Mouse (Mus musculus): ENCODE data around the gene Guk1. TPM values are rescaled to one million over a fixed set of nuclear protein-coding genes. Genes with fewer than 3 reads are reported as not detected.

The Guk1 gene
- polyA plus RNA-seq, 1 experiment = 287 TPM

GRCm38 (mm10) chr11:59155900-59156299, 36.1 kb downstream of the Guk1 start:
- H3K27ac ChIP-seq (ENCODE audit: insufficient read depth, low read length) = no peak overlapping the region
- no peaks in the 10 kb centered on the region for H3K4me1 ChIP-seq (ENCODE audit: control insufficient read depth, insufficient read depth, low read length)
- TF ChIP-seq POLR2A (IDR thresholded peaks at IDR 0.05; ENCODE audit: extremely low read depth, insufficient read depth, low read length) (no peak), CTCF (IDR thresholded peaks at IDR 0.05; ENCODE audit: extremely low read depth, insufficient read depth, low read length) (no peak)

GRCm38 (mm10) chr11:59154220-59154619, 37.8 kb downstream of the Guk1 start:
- no peak for TF ChIP-seq POLR2A (IDR thresholded peaks at IDR 0.05; ENCODE audit: extremely low read depth, insufficient read depth, low read length)
- TF ChIP-seq CTCF (IDR thresholded peaks at IDR 0.05; ENCODE audit: extremely low read depth, insufficient read depth, low read length) = no peak
- Histone ChIP-seq H3K27ac (ENCODE audit: insufficient read depth, low read length) (no peak overlapping the region), H3K4me1 (ENCODE audit: control insufficient read depth, insufficient read depth, low read length) (no peaks in the 10 kb centered on the region), H3K4me3 (ENCODE audit: insufficient read depth, low read length) (no peak overlapping the region)

More at GRCm38 (mm10) chr11:59155900-59156299, 36.1 kb downstream of the Guk1 start:
- H3K4me3 ChIP-seq (ENCODE audit: insufficient read depth, low read length) = no peak overlapping the region

- no peak overlapping the region for H3K27ac ChIP-seq (ENCODE audit: insufficient read depth, low read length)
- H3K4me1 ChIP-seq (ENCODE audit: control insufficient read depth, insufficient read depth, low read length) = peaks cover 1% of the 10 kb centered on the region; the same call in 1 of the 2 replicates
- TF ChIP-seq CTCF (IDR thresholded peaks at IDR 0.05; ENCODE audit: extremely low read depth, insufficient read depth, low read length) = 0 out of 2 replicates have a peak, but pooled peaks have one; percentile 7
- TF ChIP-seq POLR2A (IDR thresholded peaks at IDR 0.05; ENCODE audit: extremely low read depth, insufficient read depth, low read length) = no peak
- H3K4me3 ChIP-seq (ENCODE audit: insufficient read depth, low read length) = no peak overlapping the region
Observed at GRCm38 (mm10) chr11:59151729-59152128, 40.3 kb downstream of the Guk1 start.

- TF ChIP-seq CTCF (IDR thresholded peaks at IDR 0.05; ENCODE audit: extremely low read depth, insufficient read depth, low read length) = no peak
- TF ChIP-seq POLR2A (IDR thresholded peaks at IDR 0.05; ENCODE audit: extremely low read depth, insufficient read depth, low read length) = no peak
- H3K4me3 ChIP-seq (ENCODE audit: insufficient read depth, low read length) = no peak overlapping the region
- H3K27ac ChIP-seq (ENCODE audit: insufficient read depth, low read length) = no peak overlapping the region
- peaks cover 1% of the 10 kb centered on the region; the same call in 1 of the 2 replicates for H3K4me1 ChIP-seq (ENCODE audit: control insufficient read depth, insufficient read depth, low read length)
Observed at GRCm38 (mm10) chr11:59149302-59149701, 42.7 kb downstream of the Guk1 start.

GRCm38 (mm10) chr11:59142962-59143361, 49.0 kb downstream of the Guk1 start:
- H3K4me3 ChIP-seq (ENCODE audit: insufficient read depth, low read length) = no peak overlapping the region
- H3K27ac ChIP-seq (ENCODE audit: insufficient read depth, low read length) = no peak overlapping the region
- H3K4me1 ChIP-seq (ENCODE audit: control insufficient read depth, insufficient read depth, low read length) = peaks cover 1% of the 10 kb centered on the region; the same call in 1 of the 2 replicates
- no peak for TF ChIP-seq POLR2A (IDR thresholded peaks at IDR 0.05; ENCODE audit: extremely low read depth, insufficient read depth, low read length)
- no peak for TF ChIP-seq CTCF (IDR thresholded peaks at IDR 0.05; ENCODE audit: extremely low read depth, insufficient read depth, low read length)

GRCm38 (mm10) chr11:59141772-59142370, 50.1 kb downstream of the Guk1 start:
- no peaks in the 10 kb centered on the region for H3K4me1 ChIP-seq (ENCODE audit: control insufficient read depth, insufficient read depth, low read length)
- H3K27ac ChIP-seq (ENCODE audit: insufficient read depth, low read length) = no peak overlapping the region
- no peak overlapping the region for H3K4me3 ChIP-seq (ENCODE audit: insufficient read depth, low read length)
- TF ChIP-seq POLR2A (IDR thresholded peaks at IDR 0.05; ENCODE audit: extremely low read depth, insufficient read depth, low read length) (no peak), CTCF (IDR thresholded peaks at IDR 0.05; ENCODE audit: extremely low read depth, insufficient read depth, low read length) (no peak)

- no peak overlapping the region for H3K4me3 ChIP-seq (ENCODE audit: insufficient read depth, low read length)
- no peak overlapping the region for H3K27ac ChIP-seq (ENCODE audit: insufficient read depth, low read length)
- no peaks in the 10 kb centered on the region for H3K4me1 ChIP-seq (ENCODE audit: control insufficient read depth, insufficient read depth, low read length)
- TF ChIP-seq CTCF (IDR thresholded peaks at IDR 0.05; ENCODE audit: extremely low read depth, insufficient read depth, low read length) = no peak
- no peak for TF ChIP-seq POLR2A (IDR thresholded peaks at IDR 0.05; ENCODE audit: extremely low read depth, insufficient read depth, low read length)
Observed at GRCm38 (mm10) chr11:59138537-59139486, 53.2 kb downstream of the Guk1 start.

- Histone ChIP-seq H3K27ac (ENCODE audit: insufficient read depth, low read length) (no peak overlapping the region), H3K4me1 (ENCODE audit: control insufficient read depth, insufficient read depth, low read length) (no peaks in the 10 kb centered on the region), H3K4me3 (ENCODE audit: insufficient read depth, low read length) (no peak overlapping the region)
- no peak for TF ChIP-seq CTCF (IDR thresholded peaks at IDR 0.05; ENCODE audit: extremely low read depth, insufficient read depth, low read length)
- no peak for TF ChIP-seq POLR2A (IDR thresholded peaks at IDR 0.05; ENCODE audit: extremely low read depth, insufficient read depth, low read length)
Observed at GRCm38 (mm10) chr11:59136994-59137706, 54.9 kb downstream of the Guk1 start.

GRCm38 (mm10) chr11:59135904-59136452, 56.0 kb downstream of the Guk1 start, which contains the start of gene Obscn:
TSS of gene Obscn (minus strand) at chr11:59136402.
- Histone ChIP-seq H3K27ac (ENCODE audit: insufficient read depth, low read length) (no peak within 1 kb of the TSS), H3K4me3 (ENCODE audit: insufficient read depth, low read length) (no peak within 1 kb of the TSS; the same call in 1 of the 2 replicates), H3K4me1 (ENCODE audit: control insufficient read depth, insufficient read depth, low read length) (no peaks in the 10 kb centered on the region)
- no peak for TF ChIP-seq POLR2A (IDR thresholded peaks at IDR 0.05; ENCODE audit: extremely low read depth, insufficient read depth, low read length)
- TF ChIP-seq CTCF (IDR thresholded peaks at IDR 0.05; ENCODE audit: extremely low read depth, insufficient read depth, low read length) = no peak
